Mouse (Mus musculus): ENCODE results near the gene Nemf. TPM values are rescaled to one million over a fixed set of nuclear protein-coding genes. Genes with fewer than 3 reads are reported as not detected.

The Nemf gene
- polyA plus RNA-seq, 1 experiment from 2014 or later = 41.9 TPM

DNA sequence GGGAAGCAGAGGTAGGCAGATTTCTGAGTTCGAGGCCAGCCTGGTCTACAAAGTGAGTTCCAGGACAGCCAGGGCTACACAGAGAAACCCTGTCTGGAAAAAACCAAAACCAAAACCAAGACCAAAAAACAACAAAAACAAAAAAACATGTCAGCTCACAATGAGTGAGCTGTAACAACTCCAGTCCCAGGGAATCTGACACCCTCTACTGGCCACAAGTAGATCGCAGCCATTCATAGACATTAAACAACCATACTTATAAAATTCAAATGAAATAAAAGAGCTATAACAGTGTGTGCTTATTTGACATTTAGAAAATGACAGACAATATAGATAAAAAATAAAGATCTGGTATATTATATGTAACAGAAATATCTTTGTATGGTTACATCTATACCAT lies 23.4 kb downstream of the Nemf start:
- Histone ChIP-seq H3K9ac (ENCODE audit: low read depth, low read length) (no peak overlapping the region), H3K9me3 (ENCODE audit: control insufficient read depth) (no peaks in the 10 kb centered on the region), H3K36me3 (ENCODE audit: control insufficient read depth, insufficient read depth) (peaks cover 57% of the 10 kb centered on the region), H3K27ac (ENCODE audit: low read depth, low read length) (no peak overlapping the region), H3K27me3 (replicated peaks; ENCODE audit: control insufficient read depth, insufficient read depth, low read length) (no peaks in the 10 kb centered on the region), H3K4me2 (replicated peaks; ENCODE audit: low read depth) (no peak overlapping the region), H3K4me3 (ENCODE audit: low read depth, low read length) (no peak overlapping the region), H3K4me1 (replicated peaks; ENCODE audit: control insufficient read depth, insufficient read depth, low read length) (no peaks in the 10 kb centered on the region)
- TF ChIP-seq CTCF (IDR thresholded peaks at IDR 0.05; ENCODE audit: low read depth) = peak; percentile 73
- ATAC-seq = no peak
- WGBS = 87% methylated on average over 2 of the region's 2 CpGs

DNA sequence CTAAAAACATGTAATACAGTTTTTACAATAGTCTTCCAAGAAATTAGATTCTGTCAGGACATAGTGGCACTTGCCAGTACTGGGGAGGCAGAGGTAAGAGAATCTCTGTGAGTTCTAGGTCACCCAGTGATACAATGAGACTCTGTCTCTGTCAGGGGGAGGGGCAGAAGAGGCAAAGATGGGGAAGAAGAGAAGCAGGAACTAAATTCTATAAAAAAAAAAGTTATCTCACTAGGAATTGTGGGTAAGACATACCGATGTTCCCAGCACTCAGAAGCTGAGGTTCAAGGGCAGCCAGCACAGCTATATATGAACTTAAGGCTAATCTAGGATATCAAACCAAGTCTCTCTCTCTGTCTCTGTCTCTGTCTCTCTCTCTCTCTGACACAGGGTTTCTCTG lies 24.8 kb downstream of the Nemf start:
- no peak overlapping the region for H3K9ac ChIP-seq (ENCODE audit: low read depth, low read length)
- no peak for TF ChIP-seq CTCF (IDR thresholded peaks at IDR 0.05; ENCODE audit: low read depth)
- H3K4me2 ChIP-seq (replicated peaks; ENCODE audit: low read depth) = no peak overlapping the region
- H3K9me3 ChIP-seq (ENCODE audit: control insufficient read depth) = no peaks in the 10 kb centered on the region
- H3K27me3 ChIP-seq (replicated peaks; ENCODE audit: control insufficient read depth, insufficient read depth, low read length) = no peaks in the 10 kb centered on the region
- H3K36me3 ChIP-seq (ENCODE audit: control insufficient read depth, insufficient read depth) = peaks cover 64% of the 10 kb centered on the region
- WGBS = 77% methylated on average over 1 of the region's 1 CpGs
- no peak for ATAC-seq
- H3K27ac ChIP-seq (ENCODE audit: low read depth, low read length) = no peak overlapping the region
- H3K4me3 ChIP-seq (ENCODE audit: low read depth, low read length) = no peak overlapping the region
- no peaks in the 10 kb centered on the region for H3K4me1 ChIP-seq (replicated peaks; ENCODE audit: control insufficient read depth, insufficient read depth, low read length)

DNA sequence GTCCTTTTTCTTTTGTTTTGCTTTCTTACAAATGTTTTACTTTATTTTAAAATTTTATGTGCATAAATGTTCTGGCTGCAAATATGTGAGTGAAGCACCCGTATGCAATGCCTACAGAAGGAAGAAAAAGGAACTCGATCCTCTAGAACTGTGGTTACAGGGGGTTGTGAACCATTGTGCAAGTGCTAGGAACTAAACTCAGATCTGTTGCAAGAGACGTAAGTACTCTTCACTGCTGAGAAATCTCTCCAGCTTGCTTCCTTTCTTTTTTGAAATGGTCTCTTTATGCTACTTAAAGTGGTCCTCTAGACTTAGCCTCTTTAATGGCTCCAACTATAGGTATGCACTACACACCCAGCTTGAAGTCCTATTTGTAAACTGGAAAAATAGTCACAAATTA lies 25.8 kb downstream of the Nemf start:
- Histone ChIP-seq H3K9me3 (ENCODE audit: control insufficient read depth) (no peaks in the 10 kb centered on the region), H3K4me1 (replicated peaks; ENCODE audit: control insufficient read depth, insufficient read depth, low read length) (no peaks in the 10 kb centered on the region), H3K4me2 (replicated peaks; ENCODE audit: low read depth) (no peak overlapping the region), H3K27me3 (replicated peaks; ENCODE audit: control insufficient read depth, insufficient read depth, low read length) (no peaks in the 10 kb centered on the region), H3K27ac (ENCODE audit: low read depth, low read length) (no peak overlapping the region), H3K36me3 (ENCODE audit: control insufficient read depth, insufficient read depth) (peaks cover 66% of the 10 kb centered on the region), H3K9ac (ENCODE audit: low read depth, low read length) (no peak overlapping the region), H3K4me3 (ENCODE audit: low read depth, low read length) (no peak overlapping the region)
- WGBS = 89% methylated on average over 3 of the region's 3 CpGs
- no peak for ATAC-seq
- no peak for TF ChIP-seq CTCF (IDR thresholded peaks at IDR 0.05; ENCODE audit: low read depth)

DNA sequence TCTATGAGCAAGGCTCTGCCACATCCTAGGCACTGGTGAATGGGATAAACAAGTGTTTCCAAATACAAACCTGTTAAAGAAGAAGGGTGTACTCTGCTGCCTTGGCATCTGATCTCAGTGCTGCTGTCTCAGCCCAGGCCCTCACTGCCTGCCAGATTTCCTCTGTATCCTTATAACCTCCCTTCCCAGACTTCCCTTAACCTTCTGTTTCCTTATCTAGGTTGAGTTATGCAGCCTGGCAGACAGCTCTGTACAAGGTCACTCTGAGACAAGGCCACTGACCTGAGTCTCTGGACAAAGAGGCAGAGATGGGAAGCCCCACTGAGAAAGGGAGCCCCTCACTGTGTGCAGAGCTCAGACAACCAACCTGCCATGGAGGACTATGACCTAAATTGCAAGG lies 38.5 kb downstream of the Nemf start:
- ATAC-seq = no peak
- TF ChIP-seq CTCF (IDR thresholded peaks at IDR 0.05; ENCODE audit: low read depth) = no peak
- peaks cover 61% of the 10 kb centered on the region for H3K36me3 ChIP-seq (ENCODE audit: control insufficient read depth, insufficient read depth)

DNA sequence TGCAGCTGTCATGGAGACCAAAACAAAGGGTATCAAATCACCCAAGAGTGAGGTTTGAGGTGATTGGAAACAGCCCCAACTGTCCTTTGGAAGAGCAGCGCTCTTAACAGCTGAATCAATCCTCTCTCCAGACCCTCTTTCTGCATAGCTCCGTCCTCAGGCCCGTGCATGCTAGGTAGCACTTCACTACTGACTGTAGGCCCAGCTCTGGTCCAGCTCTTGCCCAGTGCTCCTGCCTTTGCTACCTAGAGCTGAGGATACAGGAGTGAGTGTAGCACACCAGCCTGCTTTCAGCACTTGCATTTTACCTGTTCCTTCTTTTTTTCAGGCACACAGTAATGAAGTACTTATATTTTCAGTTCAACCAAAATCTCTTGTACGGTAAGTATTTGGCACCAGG lies 47.3 kb downstream of the Nemf start:
- H3K27me3 ChIP-seq (replicated peaks; ENCODE audit: control insufficient read depth, insufficient read depth, low read length) = no peaks in the 10 kb centered on the region
- no peaks in the 10 kb centered on the region for H3K9me3 ChIP-seq (ENCODE audit: control insufficient read depth)
- no peak for ATAC-seq
- no peaks in the 10 kb centered on the region for H3K4me1 ChIP-seq (replicated peaks; ENCODE audit: control insufficient read depth, insufficient read depth, low read length)
- no peak overlapping the region for H3K9ac ChIP-seq (ENCODE audit: low read depth, low read length)
- H3K36me3 ChIP-seq (ENCODE audit: control insufficient read depth, insufficient read depth) = peaks cover 77% of the 10 kb centered on the region
- no peak for TF ChIP-seq CTCF (IDR thresholded peaks at IDR 0.05; ENCODE audit: low read depth)
- H3K4me2 ChIP-seq (replicated peaks; ENCODE audit: low read depth) = no peak overlapping the region
- H3K4me3 ChIP-seq (ENCODE audit: low read depth, low read length) = no peak overlapping the region
- H3K27ac ChIP-seq (ENCODE audit: low read depth, low read length) = no peak overlapping the region
- WGBS = 95% methylated on average over 4 of the region's 4 CpGs

More for the DNA sequence above, 38.5 kb downstream of the Nemf start:
- no peak overlapping the region for H3K4me3 ChIP-seq (ENCODE audit: low read depth, low read length)
- H3K9me3 ChIP-seq (ENCODE audit: control insufficient read depth) = no peaks in the 10 kb centered on the region
- no peaks in the 10 kb centered on the region for H3K4me1 ChIP-seq (replicated peaks; ENCODE audit: control insufficient read depth, insufficient read depth, low read length)
- no peak overlapping the region for H3K27ac ChIP-seq (ENCODE audit: low read depth, low read length)
- H3K4me2 ChIP-seq (replicated peaks; ENCODE audit: low read depth) = no peak overlapping the region
- no peak overlapping the region for H3K9ac ChIP-seq (ENCODE audit: low read depth, low read length)
- no peaks in the 10 kb centered on the region for H3K27me3 ChIP-seq (replicated peaks; ENCODE audit: control insufficient read depth, insufficient read depth, low read length)

DNA sequence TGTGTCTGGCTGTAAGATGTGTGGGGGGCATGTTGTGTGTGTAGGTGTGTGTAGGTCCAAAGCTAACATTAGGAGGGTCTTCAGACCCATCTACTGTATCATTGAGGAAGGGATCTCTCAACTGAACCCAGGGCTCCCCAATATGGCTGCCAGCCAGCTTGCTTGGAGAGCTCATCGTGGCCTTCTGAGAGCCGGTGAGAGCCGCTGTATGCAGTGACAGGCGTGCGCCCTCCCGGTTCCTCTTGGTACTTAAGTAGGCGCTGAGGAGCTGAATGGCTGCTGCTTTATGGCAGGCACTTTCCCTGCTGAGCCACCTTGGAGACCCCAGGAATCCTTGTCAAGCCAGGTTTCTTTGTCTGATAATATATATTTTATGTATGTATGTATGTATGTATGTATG lies 50.6 kb downstream of the Nemf start:
- no peak overlapping the region for H3K4me2 ChIP-seq (replicated peaks; ENCODE audit: low read depth)
- H3K9ac ChIP-seq (ENCODE audit: low read depth, low read length) = no peak overlapping the region
- H3K4me1 ChIP-seq (replicated peaks; ENCODE audit: control insufficient read depth, insufficient read depth, low read length) = no peaks in the 10 kb centered on the region
- H3K27ac ChIP-seq (ENCODE audit: low read depth, low read length) = no peak overlapping the region
- H3K4me3 ChIP-seq (ENCODE audit: low read depth, low read length) = no peak overlapping the region
- peaks cover 90% of the 10 kb centered on the region for H3K36me3 ChIP-seq (ENCODE audit: control insufficient read depth, insufficient read depth)
- H3K27me3 ChIP-seq (replicated peaks; ENCODE audit: control insufficient read depth, insufficient read depth, low read length) = no peaks in the 10 kb centered on the region
- WGBS = 93% methylated on average over 7 of the region's 7 CpGs
- ATAC-seq = no peak
- TF ChIP-seq CTCF (IDR thresholded peaks at IDR 0.05; ENCODE audit: low read depth) = no peak
- H3K9me3 ChIP-seq (ENCODE audit: control insufficient read depth) = no peaks in the 10 kb centered on the region

DNA sequence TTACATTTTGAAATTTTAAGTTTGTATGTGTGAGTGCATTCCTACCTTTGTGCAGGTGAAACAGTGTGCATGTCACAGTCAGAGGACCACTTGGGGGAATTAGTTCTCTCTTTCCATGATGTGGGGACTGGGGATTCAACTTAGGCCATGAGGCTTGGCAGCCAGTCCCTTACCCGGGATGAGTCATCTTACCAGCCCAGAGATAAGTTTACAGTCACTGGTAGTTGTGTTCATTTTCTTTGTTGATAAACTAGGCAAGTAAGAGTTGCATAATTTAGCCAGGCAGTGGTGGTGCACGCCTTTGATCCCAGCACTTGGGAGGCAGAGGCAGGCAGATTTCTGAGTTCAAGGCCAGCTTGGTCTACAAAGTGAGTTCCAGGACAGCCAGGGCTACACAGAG lies 52.9 kb downstream of the Nemf start:
- H3K36me3 ChIP-seq (ENCODE audit: control insufficient read depth, insufficient read depth) = peaks cover 67% of the 10 kb centered on the region
- no peak for TF ChIP-seq CTCF (IDR thresholded peaks at IDR 0.05; ENCODE audit: low read depth)
- H3K27me3 ChIP-seq (replicated peaks; ENCODE audit: control insufficient read depth, insufficient read depth, low read length) = no peaks in the 10 kb centered on the region
- H3K4me3 ChIP-seq (ENCODE audit: low read depth, low read length) = no peak overlapping the region
- 78% methylated on average over 2 of the region's 2 CpGs for whole genome bisulfite sequencing
- H3K9ac ChIP-seq (ENCODE audit: low read depth, low read length) = no peak overlapping the region
- H3K4me2 ChIP-seq (replicated peaks; ENCODE audit: low read depth) = no peak overlapping the region
- no peak for ATAC-seq
- no peak overlapping the region for H3K27ac ChIP-seq (ENCODE audit: low read depth, low read length)
- no peaks in the 10 kb centered on the region for H3K9me3 ChIP-seq (ENCODE audit: control insufficient read depth)
- peaks cover 1% of the 10 kb centered on the region; the same call in 1 of the 2 replicates for H3K4me1 ChIP-seq (replicated peaks; ENCODE audit: control insufficient read depth, insufficient read depth, low read length)

All from intestine, postnatal 0 days (tissue).